Mouse (Mus musculus) stomach, embryonic 16.5 days (tissue): Measurements from ENCODE around the gene Gm13212. TPM values are rescaled to one million over a fixed set of nuclear protein-coding genes. Genes with fewer than 3 reads are reported as not detected.

Experiments
- polyA plus RNA-seq: library from polyadenylated mRNA; unstranded; fragments of >200 nt; fragmentation: Nextera tagmentation; extraction: Ambion mirVana; gene quantifications from 2 replicates; pipeline ENCODE4 v1.2.1, GENCODE M21; 2015

Gm13212 gene
- polyA plus RNA-seq, 1 experiment from 2014 or later = 1.8 TPM

Other genes with a start within 250 kb of the Gm13212 start
- 0.06 and 0.07 TPM in 2 replicates for gene Zfp990, start 74.4 kb upstream of the Gm13212 start, polyA plus RNA-seq
- not detected in 2 replicates for gene Zfp980, start 85.5 kb downstream of the Gm13212 start, polyA plus RNA-seq